Mouse (Mus musculus) thymus, adult 2 months (tissue): ENCODE measurements around the gene Vmp1. TPM values are rescaled to one million over a fixed set of nuclear protein-coding genes. Genes with fewer than 3 reads are reported as not detected.

ENCODE experiments used
- DNase-seq: peaks from one replicate; pipeline ENCODE4 v3.0.0; 2021
- H3K27ac ChIP-seq: fragments of 200-500 bp; 2 replicates; pipeline ENCODE4 v1.5.1; 2012; ENCODE audit warnings: low read length, control low read depth; ENCODE audit not compliant: control insufficient read depth, insufficient read depth
- H3K27me3 ChIP-seq: fragments of 200-500 bp; 2 replicates; pipeline ENCODE4 v1.6.1; 2012; ENCODE audit warnings: mild to moderate bottlenecking, low read length, moderate library complexity, mixed read lengths; ENCODE audit not compliant: control insufficient read depth, insufficient read depth
- H3K36me3 ChIP-seq: fragments of 200-500 bp; 2 replicates; pipeline ENCODE4 v1.6.1; 2012; ENCODE audit warnings: mild to moderate bottlenecking, low read length, moderate library complexity; ENCODE audit not compliant: control insufficient read depth, insufficient read depth
- H3K4me1 ChIP-seq: fragments of 200-500 bp; replicated peaks from 2 replicates; pipeline ENCODE4 v1.6.1; 2012; ENCODE audit warnings: low read length; ENCODE audit not compliant: control insufficient read depth, insufficient read depth
- H3K4me3 ChIP-seq: fragments of 200-500 bp; 2 replicates; pipeline ENCODE4 v1.5.1; 2012; ENCODE audit warnings: mild to moderate bottlenecking, low read length, control low read depth, moderate library complexity; ENCODE audit not compliant: control insufficient read depth, insufficient read depth
- CTCF ChIP-seq: fragments of 200-500 bp; IDR thresholded peaks from 2 replicates; pipeline ENCODE4 v1.5.1; 2012; ENCODE audit warnings: mild to moderate bottlenecking, control low read depth, low read length, moderate library complexity, borderline replicate concordance; ENCODE audit not compliant: control insufficient read depth, poor library complexity, insufficient read depth; ENCODE audit errors: extremely low read depth
- POLR2A ChIP-seq: fragments of 200-500 bp; IDR thresholded peaks from 2 replicates; pipeline ENCODE4 v1.6.1; 2012; ENCODE audit warnings: mild to moderate bottlenecking, low read length, control low read depth, moderate library complexity; ENCODE audit not compliant: control insufficient read depth, poor library complexity, insufficient read depth; ENCODE audit errors: extremely low read depth
- WGBS: fragments of 180-500 bp; shearing (Covaris S2); methylation state at CpG from one replicate; pipeline ENCODE4 v1.1.7; 2018; 5-methylcytosine and 5-hydroxymethylcytosine counted together
- polyA plus RNA-seq: library from polyadenylated mRNA; depleted of rRNA; stranded (reverse); fragments of >200 nt; gene quantifications from 2 replicates; pipeline ENCODE4 v1.2.3, GENCODE M21; 2012

Gene Vmp1
- polyA plus RNA-seq, 1 experiment = 36.7 TPM

DNA sequence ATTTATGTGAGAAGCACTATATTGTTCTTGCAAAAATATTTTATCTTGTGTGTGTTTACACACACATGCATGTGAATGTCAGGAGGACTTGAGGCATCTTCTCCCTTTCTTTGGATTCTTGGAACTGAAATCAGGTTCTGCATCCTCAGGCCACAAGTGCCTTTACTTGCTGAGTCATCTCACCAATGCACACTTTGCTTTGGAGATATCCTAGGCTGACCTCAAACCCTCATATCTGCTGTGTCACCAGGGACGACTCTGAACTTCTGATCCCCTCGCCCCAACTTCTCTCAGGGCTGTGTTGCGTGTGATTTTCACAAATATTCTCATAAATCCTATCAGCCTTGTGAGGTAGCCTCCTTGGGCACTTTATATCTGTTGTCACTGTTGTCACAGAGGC lies 73.4 kb downstream of the Vmp1 start:
- Histone ChIP-seq H3K4me1 (no peaks in the 10 kb centered on the region; the same call in 1 of the 2 replicates), H3K4me3 (no peak overlapping the region), H3K27me3 (no peaks in the 10 kb centered on the region), H3K27ac (no peak overlapping the region), H3K36me3 (peaks cover 8% of the 10 kb centered on the region)
- TF ChIP-seq POLR2A (no peak), CTCF (no peak)
- no peak for DNase-seq
- 69% methylated on average over 3 of the region's 3 CpGs for WGBS

DNA sequence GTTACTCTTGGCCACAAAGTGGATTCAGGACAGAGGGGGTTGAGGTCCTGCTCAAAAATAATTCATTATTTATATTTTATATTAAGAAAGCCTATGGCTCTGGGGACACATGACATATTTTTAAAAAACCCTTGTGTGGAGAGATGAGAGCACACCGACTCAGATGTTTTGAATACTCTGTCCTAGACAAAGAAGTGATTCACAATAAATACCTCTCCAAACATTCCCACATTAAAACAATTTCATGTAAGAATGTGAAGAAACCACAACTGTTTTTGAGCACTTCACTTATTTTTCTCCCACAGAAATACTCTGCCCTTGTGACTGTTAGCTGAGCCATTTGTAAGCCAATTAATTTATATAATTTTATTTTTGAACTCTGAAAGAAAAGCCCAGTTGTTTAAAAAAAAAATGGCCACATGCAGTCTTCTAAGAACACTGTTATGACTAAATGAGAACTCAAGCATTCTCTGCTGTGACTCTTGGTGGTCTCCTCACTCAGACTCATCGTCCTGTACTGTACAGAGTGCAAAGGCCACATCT lies 75.8 kb downstream of the Vmp1 start:
- H3K27me3 ChIP-seq = no peaks in the 10 kb centered on the region
- no peak overlapping the region for H3K27ac ChIP-seq
- TF ChIP-seq CTCF (no peak), POLR2A (no peak)
- WGBS = 47% methylated on average over 2 of the region's 2 CpGs
- no peak for DNase-seq
- no peak overlapping the region for H3K4me3 ChIP-seq
- no peaks in the 10 kb centered on the region; the same call in 1 of the 2 replicates for H3K4me1 ChIP-seq
- peaks cover 8% of the 10 kb centered on the region for H3K36me3 ChIP-seq

DNA sequence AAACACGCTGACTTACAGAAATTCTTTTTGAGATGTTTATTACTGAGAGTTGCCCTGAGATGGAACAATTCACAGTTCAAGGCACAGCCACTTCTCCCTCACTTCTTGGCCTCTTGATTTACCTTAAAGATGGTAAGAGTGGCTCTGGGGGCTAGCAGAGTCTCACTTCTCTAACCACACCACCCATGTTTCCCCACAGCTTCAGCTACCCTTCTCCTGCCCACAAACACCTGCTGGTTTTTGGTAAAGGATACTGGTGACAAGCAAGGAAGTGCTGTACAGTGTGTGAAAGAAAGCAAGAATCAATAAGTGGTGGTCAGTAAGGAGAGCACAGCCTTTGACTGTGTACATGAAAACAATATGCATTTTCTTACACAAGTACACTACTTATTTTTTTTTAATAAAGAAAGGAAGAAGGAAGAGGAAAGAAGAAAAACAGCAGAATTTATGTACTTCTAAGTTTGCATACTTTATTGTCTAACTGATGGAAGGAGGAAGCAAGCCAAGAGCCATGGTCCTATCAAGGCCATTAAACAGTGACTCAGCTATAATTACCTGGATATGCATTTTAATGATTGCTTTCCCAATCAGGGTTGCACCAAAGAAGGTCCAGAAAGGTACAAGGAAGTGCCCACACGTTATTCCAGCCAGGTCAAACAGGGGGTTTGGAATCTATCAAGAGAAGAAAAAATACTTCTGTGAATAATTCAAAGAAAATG lies 76.9 kb downstream of the Vmp1 start:
- Histone ChIP-seq H3K27me3 (no peaks in the 10 kb centered on the region), H3K27ac (no peak overlapping the region), H3K36me3 (peaks cover 8% of the 10 kb centered on the region), H3K4me1 (no peaks in the 10 kb centered on the region; the same call in 1 of the 2 replicates), H3K4me3 (no peak overlapping the region)
- 61% methylated on average over 2 of the region's 2 CpGs for WGBS
- no peak for DNase-seq
- no peak for TF ChIP-seq POLR2A
- TF ChIP-seq CTCF = no peak

DNA sequence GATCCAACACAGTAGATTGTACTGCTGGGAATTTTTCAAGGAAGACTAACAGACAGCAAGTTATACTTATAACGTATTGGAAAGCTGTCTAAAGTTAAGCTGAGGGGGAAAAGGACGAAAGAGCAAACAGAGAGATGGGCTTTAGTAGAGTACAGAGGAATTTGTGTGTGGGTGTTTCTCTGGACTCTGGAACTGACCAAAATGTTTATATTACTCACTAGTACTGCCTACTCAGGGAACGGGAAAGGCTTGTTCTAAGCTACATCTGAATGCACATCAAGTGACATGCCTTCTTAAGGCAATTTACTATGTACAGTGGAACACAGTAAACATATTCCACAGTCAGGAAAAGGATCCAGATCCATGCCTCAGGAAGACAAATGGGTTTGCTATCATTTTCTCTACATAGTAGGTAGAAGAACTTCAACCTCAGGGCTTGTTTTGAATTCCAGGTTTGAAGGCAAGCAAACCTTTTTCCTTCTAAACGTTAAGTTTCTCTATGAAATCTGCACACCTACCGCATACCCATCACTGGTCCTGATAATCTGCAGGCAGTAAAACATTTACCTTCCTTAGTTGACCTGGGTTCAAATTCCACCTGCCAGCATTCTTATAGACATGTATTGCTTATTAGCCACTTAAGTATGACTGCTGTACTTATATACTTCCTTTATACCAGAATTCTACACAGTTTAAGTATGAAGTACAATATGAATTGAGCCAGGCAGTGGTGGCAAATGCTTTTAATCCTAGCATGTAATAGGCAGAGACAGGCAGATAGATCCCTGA lies 78.7 kb downstream of the Vmp1 start:
- no peak for TF ChIP-seq POLR2A
- no peak for TF ChIP-seq CTCF
- DNase-seq = no peak
- Histone ChIP-seq H3K27me3 (no peaks in the 10 kb centered on the region), H3K36me3 (peaks cover 8% of the 10 kb centered on the region), H3K4me1 (no peaks in the 10 kb centered on the region; the same call in 1 of the 2 replicates), H3K4me3 (no peak overlapping the region), H3K27ac (no peak overlapping the region)
- 95% methylated on average over 5 of the region's 5 CpGs for WGBS

DNA sequence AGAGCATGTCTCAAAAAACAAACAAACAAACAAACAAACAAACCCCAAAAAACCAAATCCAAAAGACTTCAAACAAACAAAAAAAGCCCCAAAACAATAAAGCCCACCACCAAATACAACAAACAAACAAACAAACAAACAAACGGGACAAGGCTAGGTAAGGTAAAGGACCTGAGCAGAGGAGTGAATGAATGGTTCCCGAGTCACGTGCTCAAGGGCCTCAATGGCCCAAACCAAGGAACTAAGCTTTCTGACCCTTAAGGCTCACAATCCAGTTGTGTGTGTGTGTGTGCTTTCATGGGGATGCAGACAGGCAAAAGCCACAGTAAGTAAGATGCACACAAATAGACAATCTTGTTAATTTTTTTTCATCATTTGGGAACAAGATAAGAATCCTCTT lies 79.3 kb downstream of the Vmp1 start:
- no peak for TF ChIP-seq POLR2A
- TF ChIP-seq CTCF = no peak
- 97% methylated on average over 3 of the region's 3 CpGs for WGBS
- Histone ChIP-seq H3K4me1 (no peaks in the 10 kb centered on the region; the same call in 1 of the 2 replicates), H3K27ac (no peak overlapping the region), H3K27me3 (no peaks in the 10 kb centered on the region), H3K36me3 (peaks cover 8% of the 10 kb centered on the region), H3K4me3 (no peak overlapping the region)
- no peak for DNase-seq

DNA sequence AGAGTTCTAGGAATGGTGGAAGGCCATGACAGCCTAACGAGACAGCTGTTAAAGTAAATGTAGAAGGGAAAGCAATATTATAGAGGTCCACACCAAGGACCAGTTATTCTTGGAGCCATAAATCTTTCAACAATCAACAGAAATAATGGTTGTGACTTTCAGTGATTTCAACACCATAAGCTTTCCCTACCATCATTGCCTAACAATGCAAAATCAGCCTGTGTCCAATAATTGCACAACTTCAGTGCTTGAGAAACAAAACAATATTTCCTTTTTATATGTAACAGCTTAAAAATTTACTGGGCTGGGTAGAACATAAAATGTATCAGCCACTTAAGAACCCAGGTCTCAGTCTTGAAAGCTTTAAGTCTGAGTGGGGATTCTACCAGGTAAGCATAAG lies 79.9 kb downstream of the Vmp1 start:
- DNase-seq = no peak
- H3K27ac ChIP-seq = no peak overlapping the region
- H3K36me3 ChIP-seq = peaks cover 8% of the 10 kb centered on the region
- no peak overlapping the region for H3K4me3 ChIP-seq
- TF ChIP-seq CTCF = no peak
- TF ChIP-seq POLR2A = no peak
- no peaks in the 10 kb centered on the region; the same call in 1 of the 2 replicates for H3K4me1 ChIP-seq
- 100% methylated on average over 1 of the region's 1 CpGs for WGBS
- H3K27me3 ChIP-seq = no peaks in the 10 kb centered on the region
